ENCODE assay signal across 9 mouse cellular contexts in the genomic region with DNA sequence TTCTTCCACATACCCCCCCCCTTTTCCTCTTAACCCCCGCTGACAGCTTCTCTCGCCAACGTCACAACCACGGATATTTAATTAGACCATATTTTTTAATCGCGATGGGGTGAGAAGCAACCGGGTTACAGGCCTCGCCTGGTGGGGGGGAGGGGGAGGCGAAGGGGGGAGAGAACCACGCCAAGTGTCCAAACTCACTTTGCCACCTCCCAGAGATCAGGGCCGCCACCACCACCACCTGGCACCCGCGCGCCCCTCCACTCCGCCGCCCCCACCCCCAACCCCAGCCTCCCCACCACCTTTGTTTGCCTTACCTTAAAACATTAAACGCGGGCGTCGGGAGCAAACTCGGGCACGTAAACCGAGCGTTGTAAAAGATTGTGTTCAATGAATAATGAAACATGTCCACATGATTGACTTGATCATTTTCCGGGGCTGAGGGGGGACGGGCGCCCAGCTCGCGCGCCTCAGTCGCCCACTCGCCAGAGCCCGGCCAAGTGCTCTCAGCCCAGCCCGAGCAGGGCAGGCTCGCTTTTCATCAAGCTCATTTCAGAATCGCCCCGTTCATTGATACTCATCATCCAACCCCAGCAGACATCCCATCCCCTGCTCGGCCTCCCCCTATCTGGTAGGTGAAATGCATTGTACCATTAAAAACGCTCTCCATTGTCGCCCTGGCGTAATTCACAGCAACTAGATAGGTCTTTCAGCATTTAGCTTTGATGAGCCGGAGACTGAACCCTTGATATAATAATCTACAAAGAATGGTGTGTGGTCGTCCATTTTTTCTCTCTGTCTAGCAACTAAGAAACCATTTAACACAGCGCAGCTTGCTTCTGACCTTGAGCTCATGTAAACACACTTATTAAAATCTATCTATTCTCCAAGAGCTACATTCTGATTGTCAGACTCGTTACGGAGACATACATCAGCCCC. TPM values are rescaled to one million over a fixed set of nuclear protein-coding genes. Genes with fewer than 3 reads are reported as not detected.
A peak's percentile ranks its signal among the peaks of the same experiment; 100 is the strongest.
DNase-seq lines count a peak whose midpoint lies in the region; ATAC-seq lines count a peak whose summit lies in the region.
"Had no signal": no experiment of that assay in that cellular context is flagged by ENCODE, and none has a peak within 500 bp of the region (broad histone marks: within the 10 kb centered on the region; RNA-seq: fewer than 3 reads in every experiment).

No protein-coding gene starts in this region.

- H3K4me1 ChIP-seq in heart, embryonic 13.5 days, result peaks cover 33% of the 10 kb centered on the region
- peaks cover 21% of the 10 kb centered on the region for H3K4me1 ChIP-seq in limb, embryonic 12.5 days (replicated peaks)

- peak overlapping the region; percentile 82 for H3K9ac ChIP-seq in heart, embryonic 13.5 days
- peak overlapping the region; percentile 65 for H3K9ac ChIP-seq in limb, embryonic 12.5 days (replicated peaks)

- 0 out of 2 replicates have a peak overlapping the region, but pooled peaks have one; percentile 48 for H3K27ac ChIP-seq in heart, embryonic 13.5 days (replicated peaks)
- no peak overlapping the region for H3K27ac ChIP-seq in limb, embryonic 12.5 days

- H3K4me3 ChIP-seq in heart, embryonic 13.5 days, result peak overlapping the region; percentile 64
- H3K4me3 ChIP-seq in limb, embryonic 12.5 days (replicated peaks), result peak overlapping the region; percentile 56

- WGBS in heart, embryonic 13.5 days, result under 1% methylated on average over 46 of the region's 46 CpGs
- under 1% methylated on average over 46 of the region's 46 CpGs for WGBS in limb, embryonic 12.5 days

- H3K27me3 ChIP-seq in heart, embryonic 13.5 days (replicated peaks), result peaks cover 94% of the 10 kb centered on the region
- peaks cover 90% of the 10 kb centered on the region for H3K27me3 ChIP-seq in limb, embryonic 12.5 days

- H3K9me3 ChIP-seq in heart, embryonic 13.5 days, result no peaks in the 10 kb centered on the region
- no peaks in the 10 kb centered on the region for H3K9me3 ChIP-seq in limb, embryonic 12.5 days

- peak; percentile 8 for DNase-seq in ovary, postnatal 36 days (ENCODE audit: low spot score)
- no peak for DNase-seq in ovary, adult 18-20 months (ENCODE audit: low spot score)
- peak; percentile 73 for DNase-seq in cerebellum, adult 9-11 months
- peak; percentile 79 for DNase-seq in retina, postnatal 1 day
- no peak for DNase-seq in spleen, postnatal 4 days (ENCODE audit: low spot score in 2 of 2)
- no peak for DNase-seq in urinary bladder, postnatal 36 days (ENCODE audit: low spot score in 2 of 2)

- peak overlapping the region; percentile 96 for H3K4me2 ChIP-seq in heart, embryonic 13.5 days
- H3K4me2 ChIP-seq in limb, embryonic 12.5 days, result peak overlapping the region; percentile 95

- ATAC-seq in heart, embryonic 13.5 days (ENCODE audit: extremely low read depth, insufficient number of reproducible peaks, low FRiP score, low TSS enrichment), result no peak
- ATAC-seq in limb, embryonic 12.5 days (ENCODE audit: insufficient number of reproducible peaks, insufficient read depth, low FRiP score, low TSS enrichment, low read depth), result no peak

- H3K36me3 ChIP-seq in heart, embryonic 13.5 days, result no peaks in the 10 kb centered on the region
- H3K36me3 ChIP-seq in limb, embryonic 12.5 days, result no peaks in the 10 kb centered on the region

RNA-seq across cellular contexts. Expression of a gene that starts 0.8 kb away (rescaled TPM):
- polyA plus RNA-seq in heart, embryonic 13.5 days (2015; fragmentation: Nextera tagmentation; extraction: Ambion mirVana), result 4.3 and 5.0 TPM in 2 replicates
- 6.2 and 8.1 TPM in 2 replicates for polyA plus RNA-seq in limb, embryonic 12.5 days (2016; fragmentation: Nextera tagmentation; extraction: Ambion mirVana)
- polyA plus RNA-seq: liver, adult 2 months had no signal

Comparison
In these comparisons a context has a peak if more than half of its experiments do, and no peak if none do; other contexts are left out.
1. DNase-seq: peak in ovary, postnatal 36 days (single experiment), cerebellum, adult 9-11 months (single experiment) and retina, postnatal 1 day (single experiment); none in ovary, adult 18-20 months (single experiment), spleen, postnatal 4 days (0 of 2) and urinary bladder, postnatal 36 days (0 of 2).